Mouse (Mus musculus) heart, postnatal 0 days (tissue): Measurements from ENCODE around the gene Nav2. TPM values are rescaled to one million over a fixed set of nuclear protein-coding genes. Genes with fewer than 3 reads are reported as not detected.

Experiments used
- ATAC-seq: fragments of 200-750 bp; cut with Nextera tagmentation; 2 replicates; pipeline ENCODE4 v1.8.0; 2017; ENCODE audit warnings: low read depth, moderate number of reproducible peaks, moderate library complexity; ENCODE audit not compliant: insufficient read depth
- DNase-seq: peaks from one replicate; pipeline ENCODE4 v3.0.0-alpha.2; 2016; ENCODE audit warnings: low spot score
- H3K27ac ChIP-seq: fragments of 300-500 bp; sonication (generic); 2 replicates; pipeline ENCODE4 v1.5.1; 2014; ENCODE audit warnings: low read depth, mild to moderate bottlenecking
- H3K27me3 ChIP-seq: fragments of 300-500 bp; sonication (generic); 2 replicates; pipeline ENCODE4 v1.6.1; 2014; ENCODE audit warnings: low read length, mixed read lengths; ENCODE audit not compliant: control insufficient read depth, insufficient read depth
- H3K36me3 ChIP-seq: fragments of 300-500 bp; sonication (generic); replicated peaks from 2 replicates; pipeline ENCODE4 v1.6.1; 2014; ENCODE audit warnings: low read length, mixed read lengths; ENCODE audit not compliant: control insufficient read depth, insufficient read depth
- H3K4me1 ChIP-seq: fragments of 300-500 bp; sonication (generic); 2 replicates; pipeline ENCODE4 v1.6.1; 2014; ENCODE audit warnings: antibody characterized with exemption; ENCODE audit not compliant: control insufficient read depth, insufficient read depth
- H3K4me2 ChIP-seq: fragments of 300-500 bp; sonication (generic); 2 replicates; pipeline ENCODE4 v1.6.1; 2014; ENCODE audit warnings: low read depth, mild to moderate bottlenecking, low read length, moderate library complexity
- H3K4me3 ChIP-seq: fragments of 300-500 bp; sonication (generic); 2 replicates; pipeline ENCODE4 v1.5.1; 2014; ENCODE audit warnings: low read depth, low read length
- H3K9ac ChIP-seq: fragments of 300-500 bp; sonication (generic); replicated peaks from 2 replicates; pipeline ENCODE4 v1.6.1; 2014; ENCODE audit warnings: low read depth, low read length, mixed read lengths
- H3K9me3 ChIP-seq: fragments of 300-500 bp; sonication (generic); replicated peaks from 2 replicates; pipeline ENCODE4 v1.6.1; 2016; ENCODE audit warnings: low read length; ENCODE audit not compliant: control insufficient read depth
- CTCF ChIP-seq: IDR thresholded peaks from 2 replicates; pipeline ENCODE4 v1.5.1; 2016; ENCODE audit warnings: antibody characterized with exemption, control low read depth, low read depth
- EP300 ChIP-seq: IDR thresholded peaks from 2 replicates; pipeline ENCODE4 v1.6.1; 2016; ENCODE audit warnings: antibody characterized with exemption, low read depth
- WGBS: fragments of 180-500 bp; shearing (Covaris S2); extraction: QIAGEN DNeasy Blood & Tissue Kit; methylation state at CpG from one replicate; pipeline ENCODE4 v1.1.7; 2014; 5-methylcytosine and 5-hydroxymethylcytosine counted together
- polyA plus RNA-seq: library from polyadenylated mRNA; unstranded; fragments of >200 nt; fragmentation: Nextera tagmentation; extraction: Ambion mirVana; gene quantifications from 2 replicates; pipeline ENCODE4 v1.2.1, GENCODE M21; 2015
- total RNA-seq: library from RNA; depleted of rRNA; stranded (reverse); fragments of >200 nt; gene quantifications from 2 replicates; pipeline ENCODE4 v1.2.3, GENCODE M21; 2014; ENCODE audit warnings: low replicate concordance

Nav2 gene
- total and polyA plus RNA-seq, 2 experiments from 2014 or later, result 22.8 to 77.9 TPM

DNA sequence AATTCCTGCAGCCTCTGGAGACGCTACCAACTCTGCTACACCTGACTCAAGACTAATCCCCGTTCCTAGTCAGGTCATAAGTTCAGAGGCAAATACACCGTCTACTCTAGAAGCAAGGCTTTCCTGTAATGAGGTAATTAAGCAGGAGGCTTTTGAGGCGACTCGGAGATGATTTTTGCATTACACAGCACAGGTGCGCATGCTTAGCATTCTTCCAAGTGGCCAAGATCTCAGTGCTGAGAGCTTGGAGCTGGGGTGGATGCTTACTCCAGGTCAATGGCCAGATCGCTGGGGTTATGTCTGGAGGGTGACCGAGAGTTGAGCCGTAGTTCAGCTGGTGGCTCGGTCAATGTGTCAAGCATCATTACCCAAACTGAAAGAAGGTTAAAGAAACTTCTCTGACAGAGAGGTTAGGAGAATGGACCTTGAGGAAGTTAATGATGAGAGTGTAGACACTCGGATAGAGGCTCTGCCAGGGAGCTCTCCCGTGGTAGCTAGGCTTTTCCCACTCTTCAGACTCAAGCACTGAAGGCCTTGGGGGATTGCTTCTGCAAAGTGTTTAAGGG lies 161.0 kb downstream of the Nav2 start:
- H3K27ac ChIP-seq, result no peak overlapping the region
- WGBS, result 75% methylated on average over 12 of the region's 12 CpGs

DNA sequence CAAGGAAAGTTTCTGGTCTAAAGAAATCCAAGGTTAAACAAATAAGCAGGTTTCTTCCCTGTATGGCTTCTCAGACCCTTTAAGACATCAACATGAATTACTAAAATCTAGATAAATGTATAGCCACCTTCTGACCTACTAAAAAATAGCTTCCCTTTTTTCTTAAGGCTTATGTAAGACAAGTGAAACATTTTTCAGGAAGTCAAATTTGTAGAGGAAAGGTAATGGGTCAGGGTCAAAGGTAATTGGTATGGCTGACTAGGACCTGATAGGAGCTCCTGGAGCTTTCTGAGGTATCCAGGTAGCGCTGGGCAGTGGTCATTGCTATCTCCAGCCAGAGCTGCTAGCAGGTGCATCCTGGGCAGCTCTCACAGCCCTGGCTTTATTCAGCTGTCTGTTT lies 162.1 kb downstream of the Nav2 start:
- Histone ChIP-seq H3K9ac (no peak overlapping the region), H3K27me3 (no peaks in the 10 kb centered on the region), H3K4me2 (no peak overlapping the region), H3K4me3 (no peak overlapping the region), H3K9me3 (no peaks in the 10 kb centered on the region), H3K27ac (no peak overlapping the region), H3K4me1 (peaks cover 16% of the 10 kb centered on the region), H3K36me3 (no peaks in the 10 kb centered on the region)
- DNase-seq (no peak), ATAC-seq (no peak)
- 75% methylated on average over 1 of the region's 1 CpGs for WGBS
- TF ChIP-seq EP300 (no peak), CTCF (no peak)

More for the DNA sequence above, 161.0 kb downstream of the Nav2 start:
- Histone ChIP-seq H3K4me3 (no peak overlapping the region), H3K4me2 (no peak overlapping the region), H3K36me3 (no peaks in the 10 kb centered on the region), H3K9ac (no peak overlapping the region), H3K27me3 (no peaks in the 10 kb centered on the region), H3K4me1 (peaks cover 26% of the 10 kb centered on the region), H3K9me3 (no peaks in the 10 kb centered on the region)
- ATAC-seq (no peak), DNase-seq (no peak)
- no peak for TF ChIP-seq CTCF
- TF ChIP-seq EP300, result no peak

DNA sequence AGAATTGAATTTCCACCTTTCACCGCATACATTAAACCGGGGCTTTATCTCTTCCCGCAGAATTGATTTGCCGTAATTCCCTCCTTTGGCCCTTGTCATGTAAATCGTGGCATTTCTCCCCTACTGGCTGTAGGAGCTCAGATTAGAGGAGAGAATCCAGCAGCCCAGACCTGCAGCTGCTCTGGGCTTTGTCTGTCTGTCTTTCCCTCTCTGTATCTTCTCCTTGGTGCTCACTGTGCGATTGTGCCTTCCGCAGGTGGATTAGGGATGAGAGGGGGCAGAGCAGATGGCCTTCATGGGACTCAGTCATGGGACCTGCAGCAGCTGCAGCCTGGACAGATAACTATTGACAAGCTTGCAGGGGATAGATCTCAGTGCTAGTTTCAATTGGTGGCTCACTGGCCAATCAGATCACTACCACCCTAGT lies 162.6 kb downstream of the Nav2 start:
- WGBS, result 28% methylated on average over 7 of the region's 7 CpGs
- TF ChIP-seq CTCF (no peak), EP300 (no peak)

DNA sequence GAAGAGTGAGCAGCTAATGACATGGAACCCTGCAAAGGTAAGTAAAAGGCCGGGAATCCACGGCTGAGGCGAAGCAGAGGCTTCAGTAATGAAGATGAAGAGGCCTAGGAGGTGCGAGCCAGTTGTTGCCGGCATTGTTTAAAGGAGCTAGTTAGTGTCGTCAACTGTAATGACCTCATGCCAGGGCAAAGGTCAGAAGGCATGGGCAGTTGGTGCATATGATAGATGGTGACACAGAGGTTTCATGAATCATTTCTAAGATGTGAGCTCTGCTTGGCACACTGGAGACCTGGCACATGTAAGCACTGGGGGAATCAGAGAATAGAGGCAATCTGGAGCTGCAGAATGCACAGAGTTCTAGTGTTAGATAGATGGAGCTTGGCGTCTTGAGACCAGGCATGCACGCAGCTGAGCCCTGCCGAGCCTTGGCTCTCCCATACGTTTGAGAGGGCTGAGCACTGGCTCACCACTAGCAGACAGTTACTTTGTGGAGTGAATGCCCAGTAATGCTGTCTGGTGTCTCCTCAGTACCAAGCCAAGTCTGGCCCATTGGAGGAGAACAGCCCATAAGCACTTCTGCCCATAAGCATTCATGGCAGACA lies 166.9 kb downstream of the Nav2 start:
- Histone ChIP-seq H3K27me3 (no peaks in the 10 kb centered on the region), H3K4me3 (no peak overlapping the region), H3K9me3 (no peaks in the 10 kb centered on the region), H3K36me3 (no peaks in the 10 kb centered on the region), H3K27ac (no peak overlapping the region), H3K4me1 (peaks cover 6% of the 10 kb centered on the region; the same call in 1 of the 2 replicates), H3K9ac (no peak overlapping the region), H3K4me2 (no peak overlapping the region)
- DNase-seq (no peak), ATAC-seq (no peak)
- 81% methylated on average over 10 of the region's 10 CpGs for WGBS
- TF ChIP-seq EP300 (no peak), CTCF (no peak)

More for the DNA sequence above, 162.6 kb downstream of the Nav2 start:
- Histone ChIP-seq H3K27ac (no peak overlapping the region), H3K4me3 (no peak overlapping the region), H3K36me3 (no peaks in the 10 kb centered on the region), H3K4me1 (peaks cover 10% of the 10 kb centered on the region; the same call in 1 of the 2 replicates), H3K9ac (no peak overlapping the region), H3K27me3 (no peaks in the 10 kb centered on the region), H3K9me3 (no peaks in the 10 kb centered on the region), H3K4me2 (no peak overlapping the region)
- no peak for ATAC-seq
- DNase-seq, result no peak

DNA sequence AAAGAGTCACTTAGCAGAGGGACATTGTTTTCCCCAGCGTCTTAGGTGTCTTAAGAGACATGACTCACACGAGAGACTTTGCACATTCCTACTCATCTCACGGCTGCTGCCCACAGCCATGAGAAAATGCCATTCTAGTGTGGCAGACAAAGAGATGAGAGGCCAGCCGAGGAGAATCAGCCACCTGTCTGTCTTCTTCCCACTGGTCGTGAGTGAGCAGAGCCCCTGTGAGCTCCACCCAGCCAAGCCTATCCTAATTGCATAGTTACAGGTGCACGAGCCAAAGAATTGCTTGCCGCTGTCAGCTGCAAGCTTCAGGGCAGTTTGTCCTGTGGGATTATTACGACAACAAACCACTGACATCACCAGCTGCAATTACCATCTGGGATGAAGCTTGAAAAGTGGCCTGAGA lies 167.8 kb downstream of the Nav2 start:
- WGBS, result 58% methylated on average over 8 of the region's 8 CpGs

More for the DNA sequence above, 167.8 kb downstream of the Nav2 start:
- no peak for DNase-seq
- no peaks in the 10 kb centered on the region for H3K27me3 ChIP-seq
- H3K27ac ChIP-seq, result no peak overlapping the region
- no peak for TF ChIP-seq EP300
- TF ChIP-seq CTCF, result no peak
- ATAC-seq, result no peak
- H3K4me3 ChIP-seq, result no peak overlapping the region
- no peaks in the 10 kb centered on the region for H3K36me3 ChIP-seq
- peaks cover 6% of the 10 kb centered on the region; the same call in 1 of the 2 replicates for H3K4me1 ChIP-seq
- no peaks in the 10 kb centered on the region for H3K9me3 ChIP-seq
- H3K4me2 ChIP-seq, result no peak overlapping the region
- no peak overlapping the region for H3K9ac ChIP-seq
